Mouse (Mus musculus) cortical plate, adult 2 months (tissue): ENCODE measurements around the gene Gm4305.
"Not testable (repeated sequence)": the region's sequence is repeated elsewhere in the genome, so short reads cannot be mapped to it uniquely, and the experiment has no call there.

Experiments used
- CTCF ChIP-seq: fragments of 200-500 bp; IDR thresholded peaks from 2 replicates; pipeline ENCODE4 v1.5.1; 2011; ENCODE audit warnings: mild to moderate bottlenecking, control low read depth, low read length; ENCODE audit not compliant: insufficient read depth; ENCODE audit errors: extremely low read depth
- POLR2A ChIP-seq: fragments of 200-500 bp; IDR thresholded peaks from 2 replicates; pipeline ENCODE4 v1.6.1; 2011; ENCODE audit warnings: mild to moderate bottlenecking, low read length, control low read depth; ENCODE audit not compliant: insufficient read depth; ENCODE audit errors: extremely low read depth

GRCm38 (mm10) chr10:100335376-100335775, 15.5 kb upstream of the Gm4305 start, which contains the start of gene Gm4301:
- TF ChIP-seq POLR2A, CTCF: not testable (repeated sequence)
